Mouse (Mus musculus): Measurements from ENCODE around the gene Cacna1d. TPM values are rescaled to one million over a fixed set of nuclear protein-coding genes. Genes with fewer than 3 reads are reported as not detected.

The Cacna1d gene
- total RNA-seq, 2 experiments from 2014 or later: 52.3 to 56.0 TPM

DNA sequence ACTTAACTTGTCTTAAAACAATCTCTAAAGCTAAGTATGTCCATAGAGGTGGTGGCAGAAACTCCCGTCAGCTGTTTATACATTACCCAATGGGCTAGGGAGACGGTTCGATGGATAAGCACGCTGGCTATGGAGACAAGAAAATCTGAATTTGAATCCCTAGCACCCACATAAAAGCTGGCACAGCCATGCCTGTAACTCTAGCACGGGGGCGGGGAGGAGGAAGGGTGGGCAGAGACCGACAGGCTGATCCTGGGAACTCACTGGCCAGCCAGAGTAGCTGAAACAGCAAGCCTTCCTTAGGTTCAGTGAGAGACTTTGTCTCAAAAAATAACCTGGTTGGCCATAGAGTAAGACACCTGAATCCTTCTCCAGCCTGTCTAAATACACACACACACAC, 33.8 kb downstream of the Cacna1d start:
- Histone ChIP-seq H3K27ac (peak overlapping the region; percentile 76), H3K4me3 (no peak overlapping the region)
- intact Hi-C loops (cut with DNase I): loop anchor here (5.0 kb wide), 1 partner anchor 90 kb away; no protein-coding TSS in a partner anchor
- peak; percentile 33 to 45 for DNase-seq (ENCODE audit: extremely low spot score in 1 of 2, low spot score in 2 of 2)
- no peak for TF ChIP-seq CTCF (IDR thresholded peaks at IDR 0.05)

DNA sequence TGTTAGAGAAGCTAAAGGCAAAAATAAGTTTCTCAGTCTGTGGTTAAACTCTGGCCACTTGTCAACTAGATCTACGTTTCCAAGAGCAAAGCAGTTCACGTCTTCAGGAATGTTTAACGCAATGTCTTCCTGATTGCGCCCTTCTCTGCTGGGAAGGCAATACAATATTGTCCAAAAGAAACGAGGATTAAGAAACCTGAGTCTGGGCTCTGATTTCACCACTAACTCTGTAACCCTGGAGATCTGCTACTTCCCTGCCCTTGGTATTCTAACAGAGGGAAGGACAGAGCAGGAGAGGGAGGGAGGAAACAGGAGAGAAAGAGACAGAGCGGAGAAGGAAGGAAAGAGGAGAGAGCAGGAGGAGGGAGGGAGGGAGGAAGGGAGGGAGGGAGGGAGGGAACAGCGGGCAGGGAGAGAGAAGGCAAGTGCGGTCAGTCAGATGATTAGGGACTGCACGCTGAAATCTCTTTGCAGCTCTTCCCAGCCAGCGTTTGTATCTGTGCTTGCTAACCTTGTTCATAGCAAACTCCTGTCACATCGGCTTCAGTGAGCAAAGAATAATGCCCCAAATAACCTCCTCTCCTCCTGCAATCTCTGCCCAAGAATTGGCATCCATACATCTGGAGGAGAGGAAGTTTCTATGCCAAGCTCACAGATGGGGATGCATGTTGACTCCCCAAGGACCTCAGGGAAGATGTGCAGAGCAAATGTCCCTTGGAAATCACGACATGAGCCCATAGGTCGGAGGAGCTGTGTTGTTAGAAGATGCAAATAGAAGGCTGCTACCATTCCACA, 35.3 kb downstream of the Cacna1d start:
- H3K4me3 ChIP-seq: no peak overlapping the region
- TF ChIP-seq CTCF (IDR thresholded peaks at IDR 0.05): no peak
- intact Hi-C loops (cut with DNase I): loop anchor here (5.0 kb wide), 1 partner anchor 89 kb away; no protein-coding TSS in a partner anchor
- DNase-seq (ENCODE audit: extremely low spot score in 1 of 2, low spot score in 2 of 2): no peak
- peak overlapping the region; percentile 36; the same call in 1 of the 2 replicates for H3K27ac ChIP-seq

DNA sequence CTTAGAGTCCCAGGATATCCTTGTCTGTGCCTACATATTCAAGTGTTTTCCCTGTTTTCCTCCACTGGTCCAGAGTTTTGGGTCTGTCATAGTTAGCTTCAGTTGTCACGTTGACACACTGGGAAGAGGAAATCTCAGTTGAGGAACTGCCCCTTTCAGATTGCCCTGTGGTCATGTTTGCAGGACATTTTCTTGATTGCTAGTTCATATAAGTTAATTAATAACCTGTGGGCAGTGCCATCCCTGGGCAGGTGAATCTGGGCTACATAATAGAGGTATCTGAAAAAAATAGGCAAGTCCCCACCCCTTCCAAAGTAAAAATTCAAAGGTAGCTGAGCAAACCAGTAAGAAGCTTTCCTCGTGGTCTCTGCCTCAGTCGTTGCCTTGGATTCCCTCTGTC, 51.3 kb downstream of the Cacna1d start:
- no peak for DNase-seq (ENCODE audit: extremely low spot score in 1 of 2, low spot score in 2 of 2)
- TF ChIP-seq CTCF (IDR thresholded peaks at IDR 0.05): no peak
- Histone ChIP-seq H3K4me3 (no peak overlapping the region), H3K27ac (no peak overlapping the region)
- intact Hi-C loops (cut with DNase I): no loop called here

DNA sequence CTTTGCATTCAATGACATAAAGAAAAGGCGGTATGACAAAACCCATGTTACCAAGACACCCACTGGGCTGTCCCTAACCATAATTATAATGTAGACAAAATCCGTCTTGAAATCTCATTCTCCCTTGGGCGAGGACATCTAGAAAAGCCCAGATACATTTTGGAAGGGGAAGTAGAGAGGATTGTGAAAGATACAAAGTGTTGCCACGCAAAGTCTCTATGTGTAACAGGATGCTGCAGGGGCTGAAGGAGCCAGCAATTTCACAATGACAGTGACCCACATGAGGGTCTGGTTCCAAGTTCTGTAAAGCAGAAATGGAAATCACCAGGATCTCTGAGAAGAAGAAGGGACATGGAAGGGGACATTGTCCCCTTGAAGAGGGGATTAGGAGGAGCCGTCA, 55.9 kb downstream of the Cacna1d start:
- no peak for TF ChIP-seq CTCF (IDR thresholded peaks at IDR 0.05)
- H3K27ac ChIP-seq: no peak overlapping the region
- no peak for DNase-seq (ENCODE audit: extremely low spot score in 1 of 2, low spot score in 2 of 2)
- intact Hi-C loops (cut with DNase I): no loop called here
- H3K4me3 ChIP-seq: no peak overlapping the region

DNA sequence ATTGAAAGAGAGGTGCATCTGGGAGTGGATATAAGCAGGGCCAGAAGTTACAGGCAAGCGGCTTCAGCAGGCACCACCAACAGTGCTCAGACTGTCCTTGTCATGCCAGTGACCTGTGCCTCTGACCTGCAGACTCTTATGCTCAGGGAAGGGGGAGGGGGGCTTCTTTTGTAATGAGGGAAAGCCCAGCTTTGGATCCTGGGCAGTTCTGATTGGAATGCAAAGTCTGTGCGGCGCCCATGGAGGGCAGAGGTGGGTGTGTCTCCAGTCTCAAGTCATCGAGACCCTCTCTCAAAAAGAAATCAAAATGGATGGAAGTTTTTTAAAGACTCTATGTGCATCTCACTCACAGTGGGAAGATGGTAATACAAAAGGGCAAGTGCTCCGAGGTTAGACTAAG, 60.8 kb downstream of the Cacna1d start:
- DNase-seq (ENCODE audit: extremely low spot score in 1 of 2, low spot score in 2 of 2): no peak
- no peak for TF ChIP-seq CTCF (IDR thresholded peaks at IDR 0.05)
- no peak overlapping the region for H3K4me3 ChIP-seq
- intact Hi-C loops (cut with DNase I): no loop called here
- no peak overlapping the region for H3K27ac ChIP-seq

DNA sequence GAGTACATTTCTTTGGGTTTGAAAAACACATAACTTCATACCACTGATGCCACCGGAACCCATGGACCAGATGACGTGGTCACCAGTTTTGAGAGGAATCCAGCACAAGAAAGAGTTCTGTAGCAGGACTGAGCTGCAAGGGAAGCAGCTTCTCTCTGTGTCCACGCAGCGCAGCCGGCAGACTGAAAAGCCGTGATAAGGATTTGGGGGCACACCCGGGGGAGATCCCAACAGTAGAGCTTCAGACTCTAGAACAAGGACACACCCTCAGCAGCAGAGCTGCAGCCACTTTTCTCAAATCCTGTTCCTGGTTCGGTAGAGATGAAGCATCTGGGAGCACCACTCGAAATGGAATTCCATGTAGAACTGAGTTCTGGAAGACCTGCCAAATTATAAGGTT, 61.2 kb downstream of the Cacna1d start:
- DNase-seq (ENCODE audit: extremely low spot score in 1 of 2, low spot score in 2 of 2): no peak
- no peak for TF ChIP-seq CTCF (IDR thresholded peaks at IDR 0.05)
- Histone ChIP-seq H3K27ac (no peak overlapping the region), H3K4me3 (no peak overlapping the region)
- intact Hi-C loops (cut with DNase I): no loop called here

DNA sequence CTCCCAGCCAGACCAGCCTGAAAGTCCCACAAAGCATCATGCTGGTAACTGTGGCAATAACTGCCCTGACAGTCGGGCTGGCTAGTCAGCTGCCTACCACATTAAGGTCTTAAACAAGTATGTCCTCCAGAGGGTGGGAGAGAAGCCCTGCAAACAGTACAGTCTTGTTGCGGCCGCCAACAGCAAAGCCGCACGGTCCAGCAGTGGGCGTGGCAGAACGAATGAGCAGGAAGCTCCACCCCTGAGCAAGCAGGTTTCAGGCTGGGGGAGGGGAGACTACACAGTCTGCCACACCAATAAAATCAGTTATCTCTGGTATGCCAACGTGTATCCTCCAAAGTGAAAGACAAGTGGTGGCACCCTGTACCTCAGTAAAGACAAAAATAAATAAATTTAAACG, 61.6 kb downstream of the Cacna1d start:
- no peak for TF ChIP-seq CTCF (IDR thresholded peaks at IDR 0.05)
- DNase-seq (ENCODE audit: extremely low spot score in 1 of 2, low spot score in 2 of 2): no peak
- H3K4me3 ChIP-seq: no peak overlapping the region
- intact Hi-C loops (cut with DNase I): no loop called here
- H3K27ac ChIP-seq: no peak overlapping the region

DNA sequence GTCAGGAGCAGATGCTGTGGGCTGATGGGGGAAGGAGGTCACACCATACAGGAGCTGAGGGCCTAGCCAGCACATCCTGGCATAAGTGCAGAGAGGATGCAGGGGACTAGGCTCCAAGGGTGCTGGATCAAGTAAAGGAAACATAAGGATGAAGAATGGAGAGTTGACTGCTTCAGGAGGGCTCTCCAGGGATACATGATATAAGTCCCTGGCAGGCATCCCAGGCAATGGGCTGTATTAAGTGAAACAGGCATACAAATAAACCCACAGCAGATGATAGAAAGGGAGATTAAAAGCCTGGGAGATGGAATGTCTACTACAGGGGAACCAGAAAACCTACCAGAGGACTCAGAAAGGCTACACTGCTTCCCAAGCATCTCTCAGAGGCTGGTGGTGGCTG, 62.5 kb downstream of the Cacna1d start:
- H3K27ac ChIP-seq: no peak overlapping the region
- no peak for TF ChIP-seq CTCF (IDR thresholded peaks at IDR 0.05)
- intact Hi-C loops (cut with DNase I): no loop called here
- no peak overlapping the region for H3K4me3 ChIP-seq
- DNase-seq (ENCODE audit: extremely low spot score in 1 of 2, low spot score in 2 of 2): no peak

DNA sequence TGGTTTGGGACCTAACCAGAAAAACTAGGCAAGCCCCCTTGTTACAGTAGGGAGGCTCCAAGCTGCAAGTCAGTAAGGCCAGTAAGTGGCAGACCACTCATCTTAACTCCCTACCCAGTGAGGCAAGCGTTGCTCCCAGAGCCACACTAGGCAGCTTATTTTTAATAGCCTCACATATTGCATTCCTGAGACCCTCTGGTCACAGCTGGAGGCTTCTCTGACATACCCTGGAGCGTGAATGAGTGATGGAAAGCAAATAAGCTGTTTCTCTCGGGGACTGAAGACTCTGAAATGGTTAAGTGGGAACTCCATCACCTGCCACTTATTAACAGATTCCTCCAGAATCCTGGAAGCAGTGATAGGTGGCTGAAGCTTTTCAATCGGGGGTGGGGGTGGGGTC, 65.4 kb downstream of the Cacna1d start:
- no peak for DNase-seq (ENCODE audit: extremely low spot score in 1 of 2, low spot score in 2 of 2)
- H3K27ac ChIP-seq: no peak overlapping the region
- intact Hi-C loops (cut with DNase I): no loop called here
- H3K4me3 ChIP-seq: no peak overlapping the region
- TF ChIP-seq CTCF (IDR thresholded peaks at IDR 0.05): no peak

DNA sequence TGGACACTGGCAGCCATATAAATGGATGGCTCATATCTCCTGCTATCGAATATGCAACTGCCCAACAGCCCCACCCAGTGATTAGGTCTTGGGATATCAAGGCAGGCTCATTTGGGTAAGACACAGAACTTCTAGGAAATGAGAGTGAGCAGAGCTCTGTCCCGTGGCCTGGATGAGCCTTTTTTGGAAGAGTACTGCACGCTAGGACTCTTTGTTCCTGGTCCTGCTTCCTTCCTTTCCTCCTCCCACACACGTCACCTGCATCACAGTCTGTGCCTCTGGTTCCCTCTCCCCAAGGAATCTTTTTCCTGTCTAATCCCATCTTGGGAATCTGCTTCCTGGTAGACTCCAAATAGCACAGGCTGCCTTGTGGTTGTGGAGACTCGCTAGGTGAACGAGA, 66.1 kb downstream of the Cacna1d start:
- Histone ChIP-seq H3K4me3 (no peak overlapping the region), H3K27ac (no peak overlapping the region)
- DNase-seq (ENCODE audit: extremely low spot score in 1 of 2, low spot score in 2 of 2): no peak
- TF ChIP-seq CTCF (IDR thresholded peaks at IDR 0.05): no peak
- intact Hi-C loops (cut with DNase I): no loop called here

DNA sequence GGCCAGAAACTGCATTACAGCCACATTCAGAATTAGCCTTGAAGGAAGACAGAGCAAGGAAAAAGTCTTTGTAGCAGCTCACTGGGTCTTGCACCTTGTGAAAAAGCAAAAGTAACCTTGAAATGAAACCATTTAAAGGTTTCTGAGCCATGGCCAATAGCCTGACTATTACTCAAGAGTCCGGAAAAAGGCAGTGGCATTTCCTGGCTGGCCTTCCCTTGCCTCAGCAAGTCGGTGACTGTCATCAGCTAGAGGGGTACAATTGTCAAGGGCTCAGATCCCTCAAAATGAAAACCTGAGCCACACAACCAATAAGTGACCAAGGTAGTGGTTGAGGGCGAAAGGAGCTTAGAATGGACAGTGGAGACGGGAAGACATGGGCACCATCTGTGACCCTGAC, 66.6 kb downstream of the Cacna1d start:
- intact Hi-C loops (cut with DNase I): no loop called here
- Histone ChIP-seq H3K27ac (no peak overlapping the region), H3K4me3 (no peak overlapping the region)
- DNase-seq (ENCODE audit: extremely low spot score in 1 of 2, low spot score in 2 of 2): no peak
- no peak for TF ChIP-seq CTCF (IDR thresholded peaks at IDR 0.05)

DNA sequence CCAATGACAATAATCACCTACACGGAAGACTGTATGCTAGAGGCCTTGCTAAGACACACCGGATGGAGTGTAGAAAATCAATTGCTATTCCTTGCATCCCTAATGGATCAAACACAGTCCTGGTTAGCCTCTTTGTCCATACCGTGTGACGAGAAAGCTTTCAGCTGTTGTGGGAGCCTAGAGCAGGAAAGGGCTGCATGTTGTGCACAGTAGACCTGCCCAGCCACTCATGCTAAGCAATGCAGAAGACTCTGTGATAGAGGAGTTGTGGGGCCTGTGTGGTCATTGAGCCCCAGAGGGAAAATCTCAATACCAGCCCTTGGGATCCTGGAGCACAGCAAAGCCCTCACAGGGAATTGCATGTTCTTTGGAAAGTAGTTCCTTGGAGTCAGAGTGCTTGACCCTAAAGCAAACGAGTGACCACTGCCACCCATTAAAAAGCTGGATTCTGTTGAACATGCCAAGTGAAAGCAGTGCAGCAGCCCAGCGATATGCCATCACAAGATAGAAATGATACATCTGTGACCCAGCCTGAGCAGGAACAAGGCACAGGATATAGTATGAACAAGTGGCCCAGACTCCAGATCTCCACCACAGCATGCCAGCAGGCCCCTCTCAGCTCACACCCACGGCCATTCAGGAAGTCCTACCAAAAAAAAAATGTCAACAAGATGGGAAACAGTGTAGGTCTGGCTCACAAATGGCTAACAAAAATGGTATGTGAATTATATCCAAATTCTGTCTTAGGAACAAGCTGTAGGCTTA, 68.7 kb downstream of the Cacna1d start:
- Histone ChIP-seq H3K4me3 (no peak overlapping the region), H3K27ac (no peak overlapping the region)
- no peak for DNase-seq (ENCODE audit: extremely low spot score in 1 of 2, low spot score in 2 of 2)
- intact Hi-C loops (cut with DNase I): no loop called here
- no peak for TF ChIP-seq CTCF (IDR thresholded peaks at IDR 0.05)
